Mouse (Mus musculus) MEL (cell line): Measurements from ENCODE around the gene Lmntd1. TPM values are rescaled to one million over a fixed set of nuclear protein-coding genes. Genes with fewer than 3 reads are reported as not detected.

Source experiments
- DNase-seq: peaks from one replicate; pipeline ENCODE4 v3.0.0; 2011; ENCODE audit warnings: low read depth, low spot score
- H3K27ac ChIP-seq: 2 replicates; pipeline ENCODE4 v1.5.1; 2012; ENCODE audit warnings: low read depth, mild to moderate bottlenecking, control low read depth, low read length, moderate library complexity; ENCODE audit not compliant: control insufficient read depth
- H3K27me3 ChIP-seq, 2 experiments: fragments of 150-350 bp in 1 of 2; sonication (generic) in 1 of 2; 2 replicates each; pipeline ENCODE4 v1.6.1; 2012; ENCODE audit warnings: low read length in 2 of 2, mild to moderate bottlenecking in 2 of 2, improper control_type of control experiment in 1 of 2, moderate library complexity in 1 of 2; ENCODE audit not compliant: insufficient read depth in 2 of 2, control insufficient read depth in 1 of 2
- H3K36me3 ChIP-seq, 2 experiments: 2 replicates each; pipeline ENCODE4 v1.6.1; 2012 to 2014; ENCODE audit warnings: low read length in 2 of 2, improper control_type of control experiment in 1 of 2, inconsistent platforms in 1 of 2, mild to moderate bottlenecking in 1 of 2; ENCODE audit not compliant: insufficient read depth in 2 of 2, control insufficient read depth in 1 of 2
- H3K4me1 ChIP-seq, 2 experiments: fragments of 150-350 bp in 1 of 2; sonication (generic) in 1 of 2; 2 replicates each; pipeline ENCODE4 v1.6.1; 2012; ENCODE audit warnings: low read length in 2 of 2, improper control_type of control experiment in 1 of 2, mild to moderate bottlenecking in 1 of 2; ENCODE audit not compliant: insufficient read depth in 2 of 2, control insufficient read depth in 1 of 2
- H3K4me3 ChIP-seq, 2 experiments: fragments of 150-350 bp in 1 of 2; sonication (generic) in 1 of 2; 2 replicates each; pipeline ENCODE4 v1.5.1; 2012; ENCODE audit warnings: low read depth in 2 of 2, low read length in 2 of 2, mild to moderate bottlenecking in 2 of 2, moderate library complexity in 2 of 2, control low read depth in 1 of 2, improper control_type of control experiment in 1 of 2; ENCODE audit not compliant: control insufficient read depth in 1 of 2, insufficient read depth in 1 of 2
- H3K79me2 ChIP-seq: 2 replicates; pipeline ENCODE4 v1.6.1; 2012; ENCODE audit warnings: mild to moderate bottlenecking, low read length, moderate library complexity; ENCODE audit not compliant: control insufficient read depth, poor library complexity, insufficient read depth
- H3K9ac ChIP-seq: 2 replicates; pipeline ENCODE4 v1.6.1; 2012; ENCODE audit warnings: low read depth, mild to moderate bottlenecking, control low read depth, low read length, moderate library complexity; ENCODE audit not compliant: control insufficient read depth, poor library complexity, severe bottlenecking
- H3K9me3 ChIP-seq: fragments of 150-350 bp; sonication (generic); replicated peaks from 2 replicates; pipeline ENCODE4 v1.6.1; 2012; ENCODE audit warnings: mild to moderate bottlenecking, low read length, improper control_type of control experiment, moderate library complexity; ENCODE audit not compliant: insufficient read depth
- CHD1 ChIP-seq: IDR thresholded peaks from 2 replicates; pipeline ENCODE4 v1.6.1; 2012; ENCODE audit warnings: low read depth, mild to moderate bottlenecking, inconsistent platforms, low read length, improper control_type of control experiment
- CHD2 ChIP-seq: IDR thresholded peaks from 2 replicates; pipeline ENCODE4 v1.6.1; 2011; ENCODE audit warnings: low read length, improper control_type of control experiment
- CTCF ChIP-seq, 3 experiments: IDR thresholded peaks in 2 of 3; conservative IDR thresholded peaks in 1 of 3; 2 replicates each; pipeline ENCODE4 v1.5.1; 2011 to 2012; ENCODE audit warnings: low read length in 3 of 3, low read depth in 2 of 3, mild to moderate bottlenecking in 2 of 3, improper control_type of control experiment in 1 of 3, inconsistent platforms in 1 of 3, mixed read lengths in 1 of 3, moderate library complexity in 1 of 3; ENCODE audit not compliant: control insufficient read depth in 1 of 3, insufficient read depth in 1 of 3, poor library complexity in 1 of 3, severe bottlenecking in 1 of 3
- EP300 ChIP-seq, 2 experiments: IDR thresholded peaks; 2 replicates each; pipeline ENCODE4 v1.6.1; 2011; ENCODE audit warnings: improper control_type of control experiment in 2 of 2, low read length in 2 of 2, low read depth in 1 of 2, mild to moderate bottlenecking in 1 of 2
- ETS1 ChIP-seq: IDR thresholded peaks from 2 replicates; pipeline ENCODE4 v1.6.1; 2012; ENCODE audit warnings: low read depth, mild to moderate bottlenecking, inconsistent platforms, low read length, improper control_type of control experiment, moderate library complexity
- GATA1 ChIP-seq: IDR thresholded peaks from 2 replicates; pipeline ENCODE4 v1.6.1; 2011; ENCODE audit warnings: low read depth, low read length, improper control_type of control experiment
- HCFC1 ChIP-seq: IDR thresholded peaks from 2 replicates; pipeline ENCODE4 v1.6.1; 2012; ENCODE audit warnings: low read depth, mild to moderate bottlenecking, inconsistent platforms, low read length, improper control_type of control experiment, moderate library complexity
- MAFK ChIP-seq: IDR thresholded peaks from 2 replicates; pipeline ENCODE4 v1.6.1; 2011; ENCODE audit warnings: low read depth, mild to moderate bottlenecking, low read length, improper control_type of control experiment, borderline replicate concordance
- MAX ChIP-seq: IDR thresholded peaks from 2 replicates; pipeline ENCODE4 v1.6.1; 2011; ENCODE audit warnings: low read length, improper control_type of control experiment
- MAZ ChIP-seq: IDR thresholded peaks from 2 replicates; pipeline ENCODE4 v1.6.1; 2012; ENCODE audit warnings: low read depth, mild to moderate bottlenecking, inconsistent platforms, low read length, improper control_type of control experiment
- MEF2A ChIP-seq: IDR thresholded peaks from 2 replicates; pipeline ENCODE4 v1.6.1; 2014; ENCODE audit warnings: low read depth, mild to moderate bottlenecking, inconsistent platforms, low read length, improper control_type of control experiment; ENCODE audit not compliant: poor library complexity, insufficient replicate concordance, severe bottlenecking; ENCODE audit errors: extremely low read depth
- MXI1 ChIP-seq: IDR thresholded peaks from 2 replicates; pipeline ENCODE4 v1.6.1; 2011; ENCODE audit warnings: mild to moderate bottlenecking, low read depth, low read length, improper control_type of control experiment
- MYC ChIP-seq: IDR thresholded peaks from 2 replicates; pipeline ENCODE4 v1.6.1; 2011; ENCODE audit warnings: low read depth, mild to moderate bottlenecking, low read length, improper control_type of control experiment, moderate library complexity
- POLR2A ChIP-seq, 2 experiments: IDR thresholded peaks; 2 replicates each; pipeline ENCODE4 v1.6.1; 2011 to 2012; ENCODE audit warnings: low read length in 2 of 2, mild to moderate bottlenecking in 2 of 2, control low read depth in 1 of 2, improper control_type of control experiment in 1 of 2, low read depth in 1 of 2, moderate library complexity in 1 of 2; ENCODE audit not compliant: control insufficient read depth in 1 of 2, insufficient read depth in 1 of 2, poor library complexity in 1 of 2
- POLR2AphosphoS5 ChIP-seq: IDR thresholded peaks from 2 replicates; pipeline ENCODE4 v1.6.1; 2012; ENCODE audit warnings: low read depth, borderline replicate concordance, mild to moderate bottlenecking, inconsistent platforms, low read length, moderate library complexity, mixed read lengths
- RAD21 ChIP-seq: IDR thresholded peaks from 2 replicates; pipeline ENCODE4 v1.6.1; 2011; ENCODE audit warnings: mild to moderate bottlenecking, low read depth, low read length, improper control_type of control experiment
- RCOR1 ChIP-seq: IDR thresholded peaks from 2 replicates; pipeline ENCODE4 v1.6.1; 2012; ENCODE audit warnings: low read depth, mild to moderate bottlenecking, inconsistent platforms, low read length, improper control_type of control experiment
- SIN3A ChIP-seq: IDR thresholded peaks from 2 replicates; pipeline ENCODE4 v1.6.1; 2012; ENCODE audit warnings: low read length, improper control_type of control experiment, inconsistent platforms
- SMC3 ChIP-seq: IDR thresholded peaks from 2 replicates; pipeline ENCODE4 v1.6.1; 2011; ENCODE audit warnings: low read depth, low read length, improper control_type of control experiment
- TAL1 ChIP-seq: IDR thresholded peaks from 2 replicates; pipeline ENCODE4 v1.6.1; 2012; ENCODE audit warnings: mild to moderate bottlenecking, inconsistent platforms, low read length, moderate library complexity, mixed read lengths
- TCF12 ChIP-seq: IDR thresholded peaks from 2 replicates; pipeline ENCODE4 v1.6.1; 2014; ENCODE audit warnings: low read depth, mild to moderate bottlenecking, inconsistent platforms, low read length, improper control_type of control experiment, moderate library complexity
- UBTF ChIP-seq: IDR thresholded peaks from 2 replicates; pipeline ENCODE4 v1.6.1; 2012; ENCODE audit warnings: low read depth, mild to moderate bottlenecking, inconsistent platforms, low read length, improper control_type of control experiment, moderate library complexity, borderline replicate concordance; ENCODE audit not compliant: insufficient read depth
- USF2 ChIP-seq, 2 experiments: IDR thresholded peaks; 2 replicates each; pipeline ENCODE4 v1.6.1; 2011 to 2012; ENCODE audit warnings: improper control_type of control experiment in 2 of 2, low read length in 2 of 2, borderline replicate concordance in 1 of 2, inconsistent platforms in 1 of 2, low read depth in 1 of 2, mild to moderate bottlenecking in 1 of 2; ENCODE audit not compliant: insufficient read depth in 1 of 2
- ZC3H11A ChIP-seq: IDR thresholded peaks from 2 replicates; pipeline ENCODE4 v1.6.1; 2012; ENCODE audit warnings: low read depth, mild to moderate bottlenecking, inconsistent platforms, low read length, improper control_type of control experiment
- ZKSCAN1 ChIP-seq: IDR thresholded peaks from 2 replicates; pipeline ENCODE4 v1.6.1; 2012; ENCODE audit warnings: low read depth, mild to moderate bottlenecking, inconsistent platforms, low read length, improper control_type of control experiment, moderate library complexity
- ZMIZ1 ChIP-seq: IDR thresholded peaks from 2 replicates; pipeline ENCODE4 v1.6.1; 2012; ENCODE audit warnings: low read depth, mild to moderate bottlenecking, inconsistent platforms, low read length, improper control_type of control experiment, moderate library complexity
- polyA plus RNA-seq, 2 experiments: library from polyadenylated mRNA; stranded (reverse) in 1 of 2; unstranded in 1 of 2; fragments of >175 nt in 1 of 2; fragments of >200 nt in 1 of 2; gene quantifications; 2 replicates each; pipeline versions ENCODE4 v1.2.1 to v1.2.4; 2012; ENCODE audit warnings: low replicate concordance in 2 of 2, low read depth in 1 of 2; ENCODE audit not compliant: insufficient read length in 2 of 2, insufficient read depth in 1 of 2, missing spikeins in 1 of 2
- total RNA-seq: library from RNA; depleted of rRNA; stranded (reverse); fragments of 300-350 nt; gene quantifications from 2 replicates; pipeline ENCODE4 v1.2.3, GENCODE M21; 2012

Lmntd1 gene
- total and polyA plus RNA-seq, 3 experiments, result not detected

- H3K27me3 ChIP-seq, result no peaks in the 10 kb centered on the region
- no peaks in the 10 kb centered on the region for H3K4me1 ChIP-seq
- no peak overlapping the region for H3K4me3 ChIP-seq
- H3K9me3 ChIP-seq, result no peaks in the 10 kb centered on the region
- DNase-seq, result no peak
- no peaks in the 10 kb centered on the region for H3K79me2 ChIP-seq
- TF ChIP-seq TAL1, result no peak
- TF ChIP-seq CHD2, result no peak
- TF ChIP-seq MAFK, result no peak
- TF ChIP-seq ZKSCAN1, result no peak
- TF ChIP-seq EP300 (IDR thresholded peaks at IDR 0.05; ENCODE audit: low read depth in 1 of 2, low read length in 2 of 2), result no peak
- no peak for TF ChIP-seq SIN3A
- TF ChIP-seq ZC3H11A, result no peak
- TF ChIP-seq TCF12, result no peak
- no peak for TF ChIP-seq RCOR1
- no peaks in the 10 kb centered on the region for H3K36me3 ChIP-seq
- H3K27ac ChIP-seq, result no peak overlapping the region
- H3K9ac ChIP-seq, result no peak overlapping the region
Measured at GRCm38 (mm10) chr6:145612611-145613010, 1.5 kb downstream of the Lmntd1 start.

- H3K9me3 ChIP-seq, result no peaks in the 10 kb centered on the region
- H3K4me3 ChIP-seq, result no peak overlapping the region
- H3K27me3 ChIP-seq, result no peaks in the 10 kb centered on the region
- no peak for TF ChIP-seq USF2 (IDR thresholded peaks at IDR 0.05; ENCODE audit: borderline replicate concordance in 1 of 2, insufficient read depth in 1 of 2, low read depth in 1 of 2, low read length in 2 of 2)
- no peak for TF ChIP-seq HCFC1
- TF ChIP-seq CHD1, result no peak
- no peak for TF ChIP-seq MEF2A
- no peak for TF ChIP-seq RCOR1
- no peak for TF ChIP-seq GATA1
- TF ChIP-seq EP300 (IDR thresholded peaks at IDR 0.05; ENCODE audit: low read depth in 1 of 2, low read length in 2 of 2), result no peak
- no peak for TF ChIP-seq ZMIZ1
- no peak for TF ChIP-seq ZC3H11A
- no peak for DNase-seq
- no peaks in the 10 kb centered on the region for H3K36me3 ChIP-seq
- no peaks in the 10 kb centered on the region for H3K4me1 ChIP-seq
- H3K27ac ChIP-seq, result no peak overlapping the region
- H3K9ac ChIP-seq, result no peak overlapping the region
- no peaks in the 10 kb centered on the region for H3K79me2 ChIP-seq
Measured at GRCm38 (mm10) chr6:145610901-145611300, 3.2 kb downstream of the Lmntd1 start.

- no peaks in the 10 kb centered on the region for H3K4me1 ChIP-seq
- no peak for DNase-seq
- H3K9me3 ChIP-seq, result no peaks in the 10 kb centered on the region
- H3K27ac ChIP-seq, result no peak overlapping the region
- H3K9ac ChIP-seq, result no peak overlapping the region
- no peak overlapping the region for H3K4me3 ChIP-seq
- H3K79me2 ChIP-seq, result no peaks in the 10 kb centered on the region
- no peaks in the 10 kb centered on the region for H3K36me3 ChIP-seq
- H3K27me3 ChIP-seq, result no peaks in the 10 kb centered on the region
- TF ChIP-seq USF2 (IDR thresholded peaks at IDR 0.05; ENCODE audit: borderline replicate concordance in 1 of 2, insufficient read depth in 1 of 2, low read depth in 1 of 2, low read length in 2 of 2) (no peak), RCOR1 (no peak), RAD21 (no peak), MYC (no peak), CTCF (IDR thresholded peaks at IDR 0.05 in 2 of 3, conservative IDR thresholded peaks at IDR 0.05 in 1 of 3; ENCODE audit: control insufficient read depth in 1 of 3, insufficient read depth in 1 of 3, low read depth in 2 of 3, low read length in 3 of 3, poor library complexity in 1 of 3, severe bottlenecking in 1 of 3) (no peak), POLR2A (IDR thresholded peaks at IDR 0.05; ENCODE audit: control insufficient read depth in 1 of 2, insufficient read depth in 1 of 2, low read depth in 1 of 2, low read length in 2 of 2, poor library complexity in 1 of 2) (no peak), TAL1 (no peak), CHD1 (no peak), ZMIZ1 (no peak), CHD2 (no peak), POLR2AphosphoS5 (no peak), MXI1 (no peak), UBTF (no peak), MAZ (no peak), SMC3 (no peak), MAX (no peak), ETS1 (no peak)
Measured at GRCm38 (mm10) chr6:145608693-145609092, 5.4 kb downstream of the Lmntd1 start.
